In the genomic region with DNA sequence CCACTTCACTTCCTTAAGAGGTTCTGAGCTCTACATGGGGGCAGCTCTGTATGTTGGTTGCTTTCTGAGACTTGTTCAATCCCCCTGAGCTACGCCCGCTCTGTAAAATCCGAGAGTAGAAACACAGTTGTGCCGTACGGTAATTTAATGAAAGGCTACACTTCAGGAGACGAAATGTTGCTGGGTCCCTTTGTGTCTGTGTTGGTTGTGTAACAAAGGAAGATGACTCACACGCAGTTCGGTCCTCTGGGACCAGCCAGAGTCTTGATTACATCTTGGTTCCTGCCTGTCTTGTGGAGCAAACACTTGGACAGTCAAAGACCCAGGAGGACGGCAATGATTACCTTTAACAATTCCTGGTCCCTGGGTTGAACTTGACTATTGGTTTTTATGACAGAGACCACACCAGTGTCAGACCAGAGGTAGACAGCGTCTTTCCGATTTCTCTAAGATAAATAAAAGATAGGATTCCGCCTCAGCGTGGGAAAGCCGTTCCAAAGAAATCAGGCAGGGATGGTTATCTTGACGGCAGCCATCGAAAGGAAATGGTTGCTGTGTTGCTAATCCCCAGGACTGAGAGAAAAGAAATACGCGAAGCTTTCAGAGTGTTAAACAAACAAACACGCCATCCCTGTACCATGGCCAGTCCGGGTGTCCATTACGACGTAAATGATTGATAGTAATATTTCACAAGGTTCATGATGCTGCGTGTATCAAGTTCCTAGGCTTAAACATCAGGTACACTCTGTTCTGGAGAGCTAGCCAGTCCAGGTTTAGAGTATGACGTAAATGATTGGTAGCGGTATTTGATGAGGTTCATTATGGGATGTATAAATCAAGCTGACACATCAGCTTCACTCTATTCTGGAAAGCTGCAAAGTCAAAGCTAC, we compare ENCODE assay signal across 9 mouse cellular contexts. TPM values are rescaled to one million over a fixed set of nuclear protein-coding genes. Genes with fewer than 3 reads are reported as not detected.
DNase-seq lines count a peak whose midpoint lies in the region; ATAC-seq lines count a peak whose summit lies in the region.
"Had no signal": no experiment of that assay in that cellular context is flagged by ENCODE, and none has a peak within 500 bp of the region (broad histone marks: within the 10 kb centered on the region; RNA-seq: fewer than 3 reads in every experiment).

No protein-coding gene starts in this region.

- H3K9me3 ChIP-seq in embryonic facial prominence, embryonic 15.5 days (replicated peaks) = no peaks in the 10 kb centered on the region
- H3K9me3 ChIP-seq: liver, embryonic 13.5 days had no signal

- H3K36me3 ChIP-seq in embryonic facial prominence, embryonic 15.5 days = no peaks in the 10 kb centered on the region
- H3K36me3 ChIP-seq: liver, embryonic 13.5 days had no signal

- intact Hi-C loops in heart, postnatal 25 days (cut with DNase I) = no loop called here
- intact Hi-C loops in left cerebral cortex, postnatal 14 days (cut with DNase I) = no loop called here

- no peaks in the 10 kb centered on the region for H3K27me3 ChIP-seq in embryonic facial prominence, embryonic 15.5 days
- H3K27me3 ChIP-seq: liver, embryonic 13.5 days had no signal

- no peak overlapping the region for H3K4me3 ChIP-seq in embryonic facial prominence, embryonic 15.5 days (replicated peaks)
- H3K4me3 ChIP-seq: liver, embryonic 13.5 days had no signal

- 62% methylated on average over 25 of the region's 25 CpGs for WGBS in embryonic facial prominence, embryonic 15.5 days

- peak; percentile 34 to 54 for DNase-seq in B cell, adult 2 months
- DNase-seq in heart, postnatal 25 days (ENCODE audit: low spot score) = peak; percentile 52
- no peak for DNase-seq in adrenal gland, postnatal 4 days (ENCODE audit: low spot score in 2 of 2)
- no peak for DNase-seq in left cerebral cortex, postnatal 14 days (ENCODE audit: low spot score in 2 of 2)
- DNase-seq in right cerebral cortex, postnatal 25 days = no peak
- no peak for DNase-seq in layer of hippocampus, postnatal 36 days
- DNase-seq: liver, embryonic 13.5 days had no signal

- H3K9ac ChIP-seq in embryonic facial prominence, embryonic 15.5 days = no peak overlapping the region
- H3K9ac ChIP-seq: liver, embryonic 13.5 days had no signal

- H3K4me1 ChIP-seq in embryonic facial prominence, embryonic 15.5 days = 0 out of 2 replicates have a peak, but pooled peaks cover 5% of the 10 kb centered on the region
- H3K4me1 ChIP-seq: liver, embryonic 13.5 days had no signal

- peak; percentile 74; the same call in 1 of the 2 replicates for ATAC-seq in embryonic facial prominence, embryonic 15.5 days (ENCODE audit: insufficient number of reproducible peaks, low FRiP score, low TSS enrichment, low read depth)
- peak; percentile 79 for ATAC-seq in megakaryocyte progenitor cell, adult 5-6 weeks (replicated peaks; ENCODE audit: poor library complexity)

- H3K27ac ChIP-seq in embryonic facial prominence, embryonic 15.5 days (replicated peaks) = no peak overlapping the region; the same call in 1 of the 2 replicates
- H3K27ac ChIP-seq: liver, embryonic 13.5 days had no signal

- no peak overlapping the region; the same call in 1 of the 2 replicates for H3K4me2 ChIP-seq in embryonic facial prominence, embryonic 15.5 days (replicated peaks)
- H3K4me2 ChIP-seq: liver, embryonic 13.5 days had no signal

RNA-seq across cellular contexts. Expression of a gene that starts 20.3 kb away (rescaled TPM):
- 32.6 and 42.1 TPM in 2 replicates for polyA plus RNA-seq in embryonic facial prominence, embryonic 15.5 days (2015; fragmentation: Nextera tagmentation; extraction: Ambion mirVana)
- 1 to 10 TPM; 2.4 to 3.9 TPM for total RNA-seq in heart, postnatal 25 days (2021)
- 10.2 and 13.4 TPM in 2 replicates for total RNA-seq in megakaryocyte progenitor cell, adult 5-6 weeks (2015)
- 35.6 and 35.9 TPM in 2 replicates for total RNA-seq in megakaryocyte progenitor cell, adult 5-6 weeks (2017)
- total RNA-seq in adrenal gland, postnatal 4 days (2021) = 10 to 100 TPM; 23.4 to 25.9 TPM
- 1 to 10 TPM; 8.3 to 8.6 TPM for total RNA-seq in left cerebral cortex, postnatal 14 days (2021)
- total RNA-seq in layer of hippocampus, postnatal 36 days (2021) = 10 to 100 TPM; 10.7 to 13.3 TPM

Comparison
In these comparisons a context has a peak if more than half of its experiments do, and no peak if none do; other contexts are left out.
1. DNase-seq: peak in B cell, adult 2 months (2 of 2) and heart, postnatal 25 days (single experiment); none in adrenal gland, postnatal 4 days (0 of 2), left cerebral cortex, postnatal 14 days (0 of 2), right cerebral cortex, postnatal 25 days (single experiment) and layer of hippocampus, postnatal 36 days (0 of 2).